Mouse (Mus musculus): ENCODE measurements around the gene Gm16430. TPM values are rescaled to one million over a fixed set of nuclear protein-coding genes. Genes with fewer than 3 reads are reported as not detected.
"Not testable (repeated sequence)": the region's sequence is repeated elsewhere in the genome, so short reads cannot be mapped to it uniquely, and the experiment has no call there.

Gene Gm16430
- not detected in 2 replicates for polyA plus RNA-seq (2014; fragmentation: Nextera tagmentation; extraction: Ambion mirVana)

DNA sequence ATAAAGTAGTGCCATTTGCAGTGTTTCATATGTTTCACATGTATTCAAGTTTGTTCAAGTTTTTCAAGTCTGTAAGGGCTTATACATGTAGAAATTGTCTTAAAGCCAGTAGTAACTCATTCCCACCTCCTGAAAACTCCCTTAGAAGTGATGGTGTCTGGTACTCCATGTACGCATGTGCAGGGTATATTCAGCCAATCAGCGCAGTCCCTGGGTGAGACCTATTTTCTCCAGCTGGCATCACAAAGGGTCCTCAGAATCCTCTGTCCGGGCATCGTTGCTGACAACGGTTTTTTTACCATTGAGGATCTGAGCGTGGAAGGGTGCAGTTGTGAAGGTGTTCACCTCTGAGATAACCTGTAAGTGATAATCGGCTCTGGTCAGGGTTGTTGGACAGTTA, at the start of gene Gm16430:
Gene Gm16430, plus strand, starts transcription at position 301 of the 400 bp plus-strand sequence.
- H3K4me2 ChIP-seq (ENCODE audit: low read depth, low read length, severe bottlenecking); H3K9ac ChIP-seq (ENCODE audit: low read length); H3K4me3 ChIP-seq (ENCODE audit: low read depth, low read length); H3K4me1 ChIP-seq (replicated peaks; ENCODE audit: control insufficient read depth, insufficient read depth, low read length); H3K27ac ChIP-seq (ENCODE audit: low read depth, low read length); H3K27me3 ChIP-seq (ENCODE audit: control insufficient read depth, insufficient read depth, low read length); ATAC-seq (replicated peaks; ENCODE audit: low FRiP score); H3K36me3 ChIP-seq (ENCODE audit: control insufficient read depth, insufficient read depth, low read length); H3K9me3 ChIP-seq (ENCODE audit: control insufficient read depth, low read length); DNase-seq (ENCODE audit: low spot score): not testable (repeated sequence)
- no CpG with 5 or more reads among the region's 7 CpGs for WGBS

Other genes with a start within 250 kb of the Gm16430 start
- gene Gm16405, start 91.0 kb upstream of the Gm16430 start, polyA plus RNA-seq (2014; fragmentation: Nextera tagmentation; extraction: Ambion mirVana): not detected in 2 replicates

Measured in forebrain, embryonic 11.5 days (tissue).